Mouse (Mus musculus) MEL (cell line): ENCODE data around the gene Il9r. TPM values are rescaled to one million over a fixed set of nuclear protein-coding genes. Genes with fewer than 3 reads are reported as not detected.

ENCODE experiments used
- DNase-seq: peaks from one replicate; pipeline ENCODE4 v3.0.0; 2011; ENCODE audit warnings: low read depth, low spot score
- H3K27ac ChIP-seq: 2 replicates; pipeline ENCODE4 v1.5.1; 2012; ENCODE audit warnings: low read depth, mild to moderate bottlenecking, control low read depth, low read length, moderate library complexity; ENCODE audit not compliant: control insufficient read depth
- H3K27me3 ChIP-seq, 2 experiments: fragments of 150-350 bp in 1 of 2; sonication (generic) in 1 of 2; 2 replicates each; pipeline ENCODE4 v1.6.1; 2012; ENCODE audit warnings: low read length in 2 of 2, mild to moderate bottlenecking in 2 of 2, improper control_type of control experiment in 1 of 2, moderate library complexity in 1 of 2; ENCODE audit not compliant: insufficient read depth in 2 of 2, control insufficient read depth in 1 of 2
- H3K36me3 ChIP-seq, 2 experiments: 2 replicates each; pipeline ENCODE4 v1.6.1; 2012 to 2014; ENCODE audit warnings: low read length in 2 of 2, improper control_type of control experiment in 1 of 2, inconsistent platforms in 1 of 2, mild to moderate bottlenecking in 1 of 2; ENCODE audit not compliant: insufficient read depth in 2 of 2, control insufficient read depth in 1 of 2
- H3K4me1 ChIP-seq, 2 experiments: fragments of 150-350 bp in 1 of 2; sonication (generic) in 1 of 2; 2 replicates each; pipeline ENCODE4 v1.6.1; 2012; ENCODE audit warnings: low read length in 2 of 2, improper control_type of control experiment in 1 of 2, mild to moderate bottlenecking in 1 of 2; ENCODE audit not compliant: insufficient read depth in 2 of 2, control insufficient read depth in 1 of 2
- H3K4me3 ChIP-seq, 2 experiments: fragments of 150-350 bp in 1 of 2; sonication (generic) in 1 of 2; 2 replicates each; pipeline ENCODE4 v1.5.1; 2012; ENCODE audit warnings: low read depth in 2 of 2, low read length in 2 of 2, mild to moderate bottlenecking in 2 of 2, moderate library complexity in 2 of 2, control low read depth in 1 of 2, improper control_type of control experiment in 1 of 2; ENCODE audit not compliant: control insufficient read depth in 1 of 2, insufficient read depth in 1 of 2
- H3K79me2 ChIP-seq: 2 replicates; pipeline ENCODE4 v1.6.1; 2012; ENCODE audit warnings: mild to moderate bottlenecking, low read length, moderate library complexity; ENCODE audit not compliant: control insufficient read depth, poor library complexity, insufficient read depth
- H3K9ac ChIP-seq: 2 replicates; pipeline ENCODE4 v1.6.1; 2012; ENCODE audit warnings: low read depth, mild to moderate bottlenecking, control low read depth, low read length, moderate library complexity; ENCODE audit not compliant: control insufficient read depth, poor library complexity, severe bottlenecking
- H3K9me3 ChIP-seq: fragments of 150-350 bp; sonication (generic); replicated peaks from 2 replicates; pipeline ENCODE4 v1.6.1; 2012; ENCODE audit warnings: mild to moderate bottlenecking, low read length, improper control_type of control experiment, moderate library complexity; ENCODE audit not compliant: insufficient read depth
- BHLHE40 ChIP-seq: IDR thresholded peaks from 2 replicates; pipeline ENCODE4 v1.6.1; 2012; ENCODE audit warnings: low read depth, mild to moderate bottlenecking, inconsistent platforms, low read length, improper control_type of control experiment, borderline replicate concordance
- CHD2 ChIP-seq: IDR thresholded peaks from 2 replicates; pipeline ENCODE4 v1.6.1; 2011; ENCODE audit warnings: low read length, improper control_type of control experiment
- CTCF ChIP-seq, 3 experiments: IDR thresholded peaks in 2 of 3; conservative IDR thresholded peaks in 1 of 3; 2 replicates each; pipeline ENCODE4 v1.5.1; 2011 to 2012; ENCODE audit warnings: low read length in 3 of 3, low read depth in 2 of 3, mild to moderate bottlenecking in 2 of 3, improper control_type of control experiment in 1 of 3, inconsistent platforms in 1 of 3, mixed read lengths in 1 of 3, moderate library complexity in 1 of 3; ENCODE audit not compliant: control insufficient read depth in 1 of 3, insufficient read depth in 1 of 3, poor library complexity in 1 of 3, severe bottlenecking in 1 of 3
- E2F4 ChIP-seq: IDR thresholded peaks from 2 replicates; pipeline ENCODE4 v1.6.1; 2011; ENCODE audit warnings: low read depth, low read length, improper control_type of control experiment, borderline replicate concordance
- ELF1 ChIP-seq: IDR thresholded peaks from 2 replicates; pipeline ENCODE4 v1.6.1; 2014; ENCODE audit warnings: low read depth, mild to moderate bottlenecking, inconsistent platforms, low read length, improper control_type of control experiment, moderate library complexity
- ETS1 ChIP-seq: IDR thresholded peaks from 2 replicates; pipeline ENCODE4 v1.6.1; 2012; ENCODE audit warnings: low read depth, mild to moderate bottlenecking, inconsistent platforms, low read length, improper control_type of control experiment, moderate library complexity
- GABPA ChIP-seq: IDR thresholded peaks from 2 replicates; pipeline ENCODE4 v1.6.1; 2012; ENCODE audit warnings: low read depth, mild to moderate bottlenecking, inconsistent platforms, low read length, improper control_type of control experiment, moderate library complexity
- MAFK ChIP-seq: IDR thresholded peaks from 2 replicates; pipeline ENCODE4 v1.6.1; 2011; ENCODE audit warnings: low read depth, mild to moderate bottlenecking, low read length, improper control_type of control experiment, borderline replicate concordance
- MAX ChIP-seq: IDR thresholded peaks from 2 replicates; pipeline ENCODE4 v1.6.1; 2011; ENCODE audit warnings: low read length, improper control_type of control experiment
- MYC ChIP-seq: IDR thresholded peaks from 2 replicates; pipeline ENCODE4 v1.6.1; 2011; ENCODE audit warnings: low read depth, mild to moderate bottlenecking, low read length, improper control_type of control experiment, moderate library complexity
- NRF1 ChIP-seq: IDR thresholded peaks from 2 replicates; pipeline ENCODE4 v1.6.1; 2014; ENCODE audit warnings: low read depth, mild to moderate bottlenecking, inconsistent platforms, low read length, improper control_type of control experiment, moderate library complexity; ENCODE audit not compliant: poor library complexity, insufficient read depth, severe bottlenecking
- POLR2AphosphoS2 ChIP-seq: IDR thresholded peaks from 2 replicates; pipeline ENCODE4 v1.6.1; 2011; ENCODE audit warnings: low read length, improper control_type of control experiment
- RAD21 ChIP-seq: IDR thresholded peaks from 2 replicates; pipeline ENCODE4 v1.6.1; 2011; ENCODE audit warnings: mild to moderate bottlenecking, low read depth, low read length, improper control_type of control experiment
- RCOR1 ChIP-seq: IDR thresholded peaks from 2 replicates; pipeline ENCODE4 v1.6.1; 2012; ENCODE audit warnings: low read depth, mild to moderate bottlenecking, inconsistent platforms, low read length, improper control_type of control experiment
- SIN3A ChIP-seq: IDR thresholded peaks from 2 replicates; pipeline ENCODE4 v1.6.1; 2012; ENCODE audit warnings: low read length, improper control_type of control experiment, inconsistent platforms
- SMC3 ChIP-seq: IDR thresholded peaks from 2 replicates; pipeline ENCODE4 v1.6.1; 2011; ENCODE audit warnings: low read depth, low read length, improper control_type of control experiment
- TAL1 ChIP-seq: IDR thresholded peaks from 2 replicates; pipeline ENCODE4 v1.6.1; 2012; ENCODE audit warnings: mild to moderate bottlenecking, inconsistent platforms, low read length, moderate library complexity, mixed read lengths
- TBP ChIP-seq: IDR thresholded peaks from 2 replicates; pipeline ENCODE4 v1.8.0; 2011; ENCODE audit warnings: low read depth, low read length, improper control_type of control experiment
- TCF12 ChIP-seq: IDR thresholded peaks from 2 replicates; pipeline ENCODE4 v1.6.1; 2014; ENCODE audit warnings: low read depth, mild to moderate bottlenecking, inconsistent platforms, low read length, improper control_type of control experiment, moderate library complexity
- USF1 ChIP-seq: IDR thresholded peaks from 2 replicates; pipeline ENCODE4 v1.6.1; 2014; ENCODE audit warnings: low read depth, mild to moderate bottlenecking, inconsistent platforms, low read length, improper control_type of control experiment, moderate library complexity
- USF2 ChIP-seq, 2 experiments: IDR thresholded peaks; 2 replicates each; pipeline ENCODE4 v1.6.1; 2011 to 2012; ENCODE audit warnings: improper control_type of control experiment in 2 of 2, low read length in 2 of 2, borderline replicate concordance in 1 of 2, inconsistent platforms in 1 of 2, low read depth in 1 of 2, mild to moderate bottlenecking in 1 of 2; ENCODE audit not compliant: insufficient read depth in 1 of 2
- ZC3H11A ChIP-seq: IDR thresholded peaks from 2 replicates; pipeline ENCODE4 v1.6.1; 2012; ENCODE audit warnings: low read depth, mild to moderate bottlenecking, inconsistent platforms, low read length, improper control_type of control experiment
- ZMIZ1 ChIP-seq: IDR thresholded peaks from 2 replicates; pipeline ENCODE4 v1.6.1; 2012; ENCODE audit warnings: low read depth, mild to moderate bottlenecking, inconsistent platforms, low read length, improper control_type of control experiment, moderate library complexity
- polyA plus RNA-seq, 2 experiments: library from polyadenylated mRNA; stranded (reverse) in 1 of 2; unstranded in 1 of 2; fragments of >175 nt in 1 of 2; fragments of >200 nt in 1 of 2; gene quantifications; 2 replicates each; pipeline versions ENCODE4 v1.2.1 to v1.2.4; 2012; ENCODE audit warnings: low replicate concordance in 2 of 2, low read depth in 1 of 2; ENCODE audit not compliant: insufficient read length in 2 of 2, insufficient read depth in 1 of 2, missing spikeins in 1 of 2
- total RNA-seq: library from RNA; depleted of rRNA; stranded (reverse); fragments of 300-350 nt; gene quantifications from 2 replicates; pipeline ENCODE4 v1.2.3, GENCODE M21; 2012

The Il9r gene
- total and polyA plus RNA-seq, 3 experiments = 56.9 to 83.8 TPM; not detected in 1

- TF ChIP-seq BHLHE40 (no peak), NRF1 (peak; percentile 32; the same call in 1 of the 2 replicates)
- H3K27me3 ChIP-seq = peaks cover 10 to 14% of the 10 kb centered on the region in 2 experiments
- DNase-seq = no peak
- no peak within 1 kb of the TSS for H3K27ac ChIP-seq
- peaks cover 9% of the 10 kb centered on the region for H3K79me2 ChIP-seq
- H3K9ac ChIP-seq = peak within 1 kb of the TSS; percentile 79
- peak within 1 kb of the TSS; percentile 60 to 74 for H3K4me3 ChIP-seq
- H3K4me1 ChIP-seq = peaks cover 9 to 24% of the 10 kb centered on the region in 2 experiments
- peaks cover 0 to 13% of the 10 kb centered on the region in 2 experiments; a peak in 2 of 4 replicates for H3K36me3 ChIP-seq
- no peaks in the 10 kb centered on the region for H3K9me3 ChIP-seq
Measured at GRCm38 (mm10) chr11:32221951-32222409, 21.9 kb upstream of the Il9r start, which contains the start of gene Rhbdf1. Gene Rhbdf1 (minus strand): TSS chr11:32222300.

GRCm38 (mm10) chr11:32221225-32221950 is 21.3 kb upstream of the Il9r start:
- Histone ChIP-seq H3K36me3 (peaks cover 0 to 13% of the 10 kb centered on the region in 2 experiments; a peak in 2 of 4 replicates), H3K9ac (peak overlapping the region; percentile 79), H3K27me3 (peaks cover 10 to 14% of the 10 kb centered on the region in 2 experiments), H3K79me2 (peaks cover 3% of the 10 kb centered on the region; the same call in 1 of the 2 replicates), H3K9me3 (no peaks in the 10 kb centered on the region), H3K4me3 (peak overlapping the region; percentile 60 to 74), H3K27ac (no peak overlapping the region), H3K4me1 (peaks cover 9 to 21% of the 10 kb centered on the region in 2 experiments)
- DNase-seq = peak; percentile 53
- TF ChIP-seq RAD21 = no peak
- TF ChIP-seq GABPA = no peak
- TF ChIP-seq MYC = no peak
- no peak for TF ChIP-seq ZMIZ1
- no peak for TF ChIP-seq SIN3A
- no peak for TF ChIP-seq ZC3H11A
- no peak for TF ChIP-seq BHLHE40

- no peak overlapping the region for H3K9ac ChIP-seq
- peaks cover 10 to 14% of the 10 kb centered on the region in 2 experiments for H3K27me3 ChIP-seq
- DNase-seq = peak; percentile 49
- TF ChIP-seq SMC3 (no peak), CTCF (IDR thresholded peaks at IDR 0.05 in 2 of 3, conservative IDR thresholded peaks at IDR 0.05 in 1 of 3; ENCODE audit: control insufficient read depth in 1 of 3, insufficient read depth in 1 of 3, low read depth in 2 of 3, low read length in 3 of 3, poor library complexity in 1 of 3, severe bottlenecking in 1 of 3) (no peak), TBP (no peak), NRF1 (no peak), USF1 (no peak), TAL1 (no peak), BHLHE40 (no peak), CHD2 (no peak), USF2 (IDR thresholded peaks at IDR 0.05; ENCODE audit: borderline replicate concordance in 1 of 2, insufficient read depth in 1 of 2, low read depth in 1 of 2, low read length in 2 of 2) (no peak), RAD21 (no peak), RCOR1 (no peak), MAX (no peak), E2F4 (no peak), POLR2AphosphoS2 (no peak), ELF1 (no peak), ETS1 (no peak), TCF12 (no peak), MAFK (no peak)
Measured at GRCm38 (mm10) chr11:32220607-32221224, 20.6 kb upstream of the Il9r start.

More at GRCm38 (mm10) chr11:32220607-32221224, 20.6 kb upstream of the Il9r start:
- Histone ChIP-seq H3K4me1 (peaks cover 7 to 17% of the 10 kb centered on the region in 2 experiments), H3K79me2 (peaks cover 3% of the 10 kb centered on the region; the same call in 1 of the 2 replicates), H3K9me3 (no peaks in the 10 kb centered on the region), H3K4me3 (peak overlapping the region in 1 of 2 experiments; percentile 60; a peak in 2 of 4 replicates), H3K36me3 (peaks cover 0 to 9% of the 10 kb centered on the region in 2 experiments; a peak in 2 of 4 replicates), H3K27ac (no peak overlapping the region)
